Mouse (Mus musculus) CD4-positive naive resting alpha-beta T cell, adult 76 days (primary cell): ENCODE measurements around the gene Tnni3k. TPM values are rescaled to one million over a fixed set of nuclear protein-coding genes. Genes with fewer than 3 reads are reported as not detected.

Experiments used
- total RNA-seq: library from RNA; stranded (reverse); gene quantifications from one replicate; pipeline ENCODE4 v1.2.4, GENCODE M21; 2023

Tnni3k gene
- not detected for total RNA-seq

GRCm38 (mm10) chr3:155055231-155055916 lies at the start of gene Tnni3k:
TSS of gene Tnni3k (minus strand) at chr3:155055407.

GRCm38 (mm10) chr3:155093116-155093956 lies 38.1 kb upstream of the Tnni3k start, which contains the start of the genes Fpgt and Lrriq3:
TSS of gene Fpgt (minus strand) at chr3:155093403.
TSS of gene Lrriq3 (plus strand) at chr3:155093434.

Other genes starting within 250 kb of the Tnni3k start
- 23.9 TPM for gene Fpgt, start 38.0 kb upstream of the Tnni3k start, total RNA-seq
- gene Lrriq3, start 38.0 kb upstream of the Tnni3k start, total RNA-seq: not detected